Mouse (Mus musculus): ENCODE data around the gene Llgl2. TPM values are rescaled to one million over a fixed set of nuclear protein-coding genes. Genes with fewer than 3 reads are reported as not detected.
A peak's percentile ranks its signal among the peaks of the same experiment; 100 is the strongest.

Llgl2 gene
- polyA plus RNA-seq, 1 experiment from 2014 or later: 7.5 TPM

DNA sequence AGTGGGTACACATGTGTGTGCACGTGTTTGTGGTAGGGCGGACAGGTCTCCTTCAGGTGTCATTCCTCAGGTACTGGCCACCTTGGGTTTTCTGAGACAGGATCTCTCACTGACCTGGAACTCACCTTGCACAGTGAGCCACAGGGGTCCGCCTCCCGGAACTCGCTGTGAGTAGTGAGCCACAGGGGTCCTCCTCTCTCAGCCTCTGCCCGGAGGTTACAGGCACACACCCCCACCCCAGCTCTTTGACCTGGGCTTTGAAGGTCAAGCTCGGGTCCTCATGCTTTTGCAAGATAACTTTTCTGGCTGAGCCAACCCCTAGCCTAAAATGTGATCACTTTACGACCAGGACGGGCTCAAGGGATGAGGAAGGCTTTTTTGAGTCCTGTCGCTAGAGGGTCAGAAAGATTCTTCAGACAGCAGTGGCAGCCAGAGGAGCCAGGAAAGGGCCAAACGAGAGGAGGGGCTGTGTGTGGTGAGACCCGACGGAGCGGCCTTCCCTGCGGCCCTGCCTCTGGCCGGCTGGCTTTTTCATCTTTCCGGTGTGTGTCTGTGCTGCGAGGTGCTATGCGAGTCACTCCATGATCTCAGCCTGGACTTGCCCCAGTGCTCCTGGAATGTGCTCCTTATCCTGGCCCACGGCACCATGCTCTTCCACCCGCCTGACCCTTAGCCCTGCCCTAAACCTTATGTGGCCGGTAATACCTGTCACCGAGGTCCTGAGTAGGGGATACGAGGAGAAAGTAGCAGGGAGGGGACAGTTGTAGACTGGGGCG is 6.9 kb downstream of the Llgl2 start:
- Histone ChIP-seq H3K36me3 (replicated peaks) (no peaks in the 10 kb centered on the region), H3K9me3 (no peaks in the 10 kb centered on the region), H3K4me1 (peaks cover 81% of the 10 kb centered on the region), H3K27ac (peak overlapping the region; percentile 67), H3K27me3 (ENCODE audit: poor library complexity, severe bottlenecking) (peaks cover 99% of the 10 kb centered on the region), H3K4me3 (0 out of 2 replicates have a peak overlapping the region, but pooled peaks have one; percentile 12)
- no peak for DNase-seq (ENCODE audit: extremely low spot score, low spot score)
- WGBS: 22% methylated on average over 25 of the region's 25 CpGs

DNA sequence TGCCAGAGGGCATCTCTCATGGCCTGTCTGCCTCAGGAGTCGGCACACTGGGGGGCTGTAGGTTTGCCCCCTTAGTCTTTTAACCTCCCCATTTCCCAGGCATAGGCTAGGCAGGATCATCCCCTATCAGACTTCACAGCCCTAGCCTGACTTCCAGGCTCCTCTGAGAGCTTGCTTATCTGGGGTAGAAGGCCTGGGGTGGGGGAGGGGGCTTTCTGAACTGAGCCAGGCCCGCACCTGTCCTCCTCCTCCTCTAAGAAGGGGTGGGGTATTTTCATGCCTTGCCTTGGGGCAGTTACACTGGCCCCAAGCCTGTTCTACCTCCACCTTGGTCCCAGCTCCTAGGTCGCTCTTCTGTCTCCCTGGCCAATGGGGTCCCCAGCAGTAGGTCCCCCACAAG is 7.7 kb downstream of the Llgl2 start:
- no peaks in the 10 kb centered on the region for H3K9me3 ChIP-seq
- H3K4me1 ChIP-seq: peaks cover 87% of the 10 kb centered on the region
- H3K27me3 ChIP-seq (ENCODE audit: poor library complexity, severe bottlenecking): peaks cover 99% of the 10 kb centered on the region
- no peak for DNase-seq (ENCODE audit: extremely low spot score, low spot score)
- peak overlapping the region; percentile 67 for H3K27ac ChIP-seq
- no peak overlapping the region for H3K4me3 ChIP-seq
- no peaks in the 10 kb centered on the region for H3K36me3 ChIP-seq (replicated peaks)
- 33% methylated on average over 3 of the region's 3 CpGs for WGBS

DNA sequence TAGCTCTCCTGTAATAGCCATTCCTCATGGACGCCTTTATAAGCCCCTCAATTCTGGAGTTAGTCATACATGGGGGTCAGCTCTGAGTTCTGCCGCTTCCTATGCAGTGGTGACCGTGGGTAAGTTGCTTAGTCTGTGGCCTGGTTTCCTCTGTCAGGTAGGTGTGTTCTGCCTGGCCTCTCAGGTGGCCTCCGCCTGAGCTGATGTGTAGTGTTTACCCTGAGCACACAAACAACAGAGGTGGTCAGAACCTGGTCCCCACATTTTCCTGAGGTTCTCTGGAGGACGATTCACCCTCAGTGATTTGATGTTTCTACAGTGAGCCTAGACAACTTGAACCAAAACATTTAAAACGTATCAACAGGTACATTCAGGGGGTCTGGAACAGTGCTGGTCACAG is 8.2 kb downstream of the Llgl2 start:
- Histone ChIP-seq H3K4me3 (no peak overlapping the region), H3K9me3 (no peaks in the 10 kb centered on the region), H3K36me3 (replicated peaks) (no peaks in the 10 kb centered on the region), H3K27ac (peak overlapping the region; percentile 77; the same call in 1 of the 2 replicates), H3K27me3 (ENCODE audit: poor library complexity, severe bottlenecking) (peaks cover 99% of the 10 kb centered on the region), H3K4me1 (peaks cover 87% of the 10 kb centered on the region)
- 59% methylated on average over 6 of the region's 6 CpGs for WGBS
- DNase-seq (ENCODE audit: extremely low spot score, low spot score): no peak

DNA sequence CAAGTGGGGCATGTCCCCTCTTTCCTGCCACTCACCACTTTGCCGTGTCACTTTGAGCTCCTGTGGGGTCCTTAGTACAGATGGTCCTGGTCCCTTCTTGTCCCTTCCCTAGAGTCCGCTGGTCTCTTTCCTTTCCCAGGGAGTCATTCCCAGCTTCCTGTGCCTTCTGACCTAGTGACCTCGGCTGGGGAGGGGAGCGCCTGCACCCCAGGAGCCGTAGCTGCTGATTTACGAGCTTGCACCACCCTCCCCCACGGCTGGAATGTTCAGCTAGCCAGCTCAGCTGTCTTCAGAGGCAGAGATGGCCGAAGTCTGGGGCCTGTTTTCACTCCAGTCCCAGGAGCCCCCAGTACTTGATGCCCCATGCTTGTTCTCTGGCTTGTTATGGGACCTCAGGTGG is 8.7 kb downstream of the Llgl2 start:
- peaks cover 98% of the 10 kb centered on the region for H3K27me3 ChIP-seq (ENCODE audit: poor library complexity, severe bottlenecking)
- WGBS: 9% methylated on average over 8 of the region's 8 CpGs
- H3K4me1 ChIP-seq: peaks cover 85% of the 10 kb centered on the region
- peak overlapping the region; percentile 3; the same call in 1 of the 2 replicates for H3K4me3 ChIP-seq
- H3K9me3 ChIP-seq: no peaks in the 10 kb centered on the region
- H3K36me3 ChIP-seq (replicated peaks): no peaks in the 10 kb centered on the region
- peak overlapping the region; percentile 77 for H3K27ac ChIP-seq
- no peak for DNase-seq (ENCODE audit: extremely low spot score, low spot score)

DNA sequence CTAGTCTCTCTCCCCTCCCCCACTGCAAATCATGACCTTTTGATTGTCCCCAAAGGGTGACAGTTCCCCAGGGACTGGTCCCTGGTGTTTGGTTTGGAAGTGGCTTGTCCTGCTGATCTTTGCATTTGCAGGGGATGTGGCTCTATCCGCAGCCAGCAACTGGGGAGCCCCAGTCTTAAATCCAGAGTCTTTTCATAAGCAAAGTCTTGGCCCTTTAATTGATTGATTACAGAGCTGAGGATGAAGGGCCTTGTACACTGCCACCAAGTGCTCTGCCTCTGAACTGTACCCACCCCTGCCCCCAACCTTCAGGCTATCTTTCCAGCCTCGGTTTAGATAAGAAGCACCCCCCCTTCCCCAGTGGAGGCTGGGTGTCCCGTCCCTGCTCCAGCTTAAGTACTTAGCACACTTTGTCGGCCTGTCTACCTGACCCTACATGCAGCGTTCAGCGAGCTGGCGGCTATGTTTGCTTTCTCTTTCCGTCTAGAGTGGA is 9.2 kb downstream of the Llgl2 start:
- Histone ChIP-seq H3K9me3 (no peaks in the 10 kb centered on the region), H3K27ac (peak overlapping the region; percentile 77), H3K27me3 (ENCODE audit: poor library complexity, severe bottlenecking) (peaks cover 94% of the 10 kb centered on the region), H3K36me3 (replicated peaks) (no peaks in the 10 kb centered on the region), H3K4me3 (0 out of 2 replicates have a peak overlapping the region, but pooled peaks have one; percentile 3), H3K4me1 (peaks cover 85% of the 10 kb centered on the region)
- WGBS: 24% methylated on average over 8 of the region's 8 CpGs
- no peak for DNase-seq (ENCODE audit: extremely low spot score, low spot score)

DNA sequence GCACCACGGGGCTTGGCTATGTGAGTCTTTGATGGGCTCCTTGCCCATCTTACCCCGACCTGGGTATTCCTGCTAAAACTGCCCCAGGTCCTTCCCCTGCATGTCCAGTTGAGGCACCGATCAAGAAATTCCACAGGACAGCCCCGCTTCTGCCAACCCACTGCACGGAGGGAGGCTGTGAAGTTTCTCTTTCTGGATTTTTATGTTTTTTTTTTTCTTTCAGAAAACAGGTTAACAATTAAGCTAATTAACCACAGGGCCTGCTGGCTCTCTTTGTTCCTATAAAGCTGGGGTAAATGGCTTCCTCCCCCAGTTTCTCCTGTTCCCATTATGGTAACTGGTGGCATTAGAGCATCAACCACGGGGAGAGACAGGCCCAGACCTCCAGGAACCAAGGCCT is 10.2 kb downstream of the Llgl2 start:
- peak overlapping the region; percentile 74 for H3K27ac ChIP-seq
- H3K27me3 ChIP-seq (ENCODE audit: poor library complexity, severe bottlenecking): peaks cover 94% of the 10 kb centered on the region
- no peak overlapping the region; the same call in 1 of the 2 replicates for H3K4me3 ChIP-seq
- H3K36me3 ChIP-seq (replicated peaks): no peaks in the 10 kb centered on the region
- DNase-seq (ENCODE audit: extremely low spot score, low spot score): no peak
- WGBS: 57% methylated on average over 6 of the region's 6 CpGs
- peaks cover 86% of the 10 kb centered on the region for H3K4me1 ChIP-seq
- H3K9me3 ChIP-seq: no peaks in the 10 kb centered on the region

DNA sequence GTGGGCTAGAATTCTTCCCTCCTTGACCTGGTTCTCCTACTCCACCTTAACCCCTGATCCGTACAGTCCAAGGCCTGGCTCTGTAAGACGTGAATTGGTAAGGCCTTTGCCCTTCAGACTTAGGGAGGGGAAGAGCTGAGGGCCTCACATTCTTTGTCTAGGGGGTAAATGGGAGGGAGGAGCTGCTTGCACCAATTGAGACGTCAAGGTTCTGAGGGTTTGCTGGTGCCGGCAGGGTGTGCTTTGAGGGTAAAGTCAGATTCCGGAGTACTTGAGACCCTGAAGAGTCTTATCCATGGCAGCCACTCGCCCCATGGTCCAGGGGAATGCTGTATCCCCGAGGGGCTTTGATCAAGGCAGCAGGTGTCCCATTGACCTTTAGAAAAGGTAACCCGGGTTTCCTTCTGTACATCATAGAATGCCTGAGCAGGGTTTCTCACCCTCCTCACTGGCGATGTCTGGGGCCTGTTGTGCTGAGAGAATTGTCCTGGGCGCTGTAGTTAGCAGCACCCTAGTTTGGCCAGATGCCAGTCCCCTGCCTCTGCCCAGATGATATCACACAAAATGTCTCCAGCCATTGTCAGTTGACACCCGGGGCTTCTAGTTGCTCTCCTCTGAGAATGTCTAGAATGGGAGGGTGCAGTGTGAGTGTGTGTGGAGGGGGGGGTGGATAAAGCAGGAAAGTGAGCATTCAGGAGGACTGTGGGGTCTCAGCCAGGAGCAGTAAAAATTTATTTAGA is 13.0 kb downstream of the Llgl2 start:
- Histone ChIP-seq H3K9me3 (no peaks in the 10 kb centered on the region), H3K4me1 (peaks cover 78% of the 10 kb centered on the region), H3K27me3 (ENCODE audit: poor library complexity, severe bottlenecking) (peaks cover 70% of the 10 kb centered on the region), H3K36me3 (replicated peaks) (no peaks in the 10 kb centered on the region), H3K4me3 (no peak overlapping the region), H3K27ac (0 out of 2 replicates have a peak overlapping the region, but pooled peaks have one; percentile 12)
- no peak for DNase-seq (ENCODE audit: extremely low spot score, low spot score)
- WGBS: 45% methylated on average over 11 of the region's 11 CpGs

DNA sequence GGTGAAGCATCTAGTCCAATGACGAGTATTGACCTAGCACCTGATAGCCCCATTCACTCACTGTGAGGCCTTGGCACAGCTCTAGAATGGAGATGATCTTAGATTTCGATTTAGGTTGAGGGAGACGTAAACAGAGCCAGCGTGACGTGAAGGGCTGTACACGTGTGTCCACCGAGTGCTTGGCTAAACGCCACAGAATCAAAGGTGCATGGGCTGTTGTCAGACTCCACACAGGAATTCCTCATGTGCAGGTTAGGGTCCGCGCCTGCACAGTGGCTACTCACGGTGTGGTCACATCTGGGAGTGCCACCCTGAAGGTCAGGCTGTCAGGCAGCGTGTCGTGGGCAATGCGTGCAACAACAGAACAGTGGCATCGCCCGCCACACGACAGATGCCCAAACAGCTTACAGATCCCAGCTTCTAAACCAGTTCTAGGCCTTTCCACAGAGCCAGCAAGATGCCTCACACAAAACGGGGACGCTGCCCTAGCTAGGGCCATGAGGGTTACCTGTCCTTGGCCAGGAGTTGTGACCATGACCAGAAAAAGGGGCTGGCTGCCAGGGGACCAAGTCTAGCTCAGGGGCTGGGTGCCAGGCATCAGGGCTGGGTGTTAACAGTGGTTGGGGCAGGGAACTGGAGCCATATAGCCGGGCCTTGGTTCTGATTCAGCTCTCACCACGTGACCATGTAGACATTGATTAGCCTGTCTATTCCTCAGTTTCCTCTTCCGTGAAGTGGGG is 13.9 kb downstream of the Llgl2 start:
- DNase-seq (ENCODE audit: extremely low spot score, low spot score): no peak
- Histone ChIP-seq H3K4me1 (peaks cover 78% of the 10 kb centered on the region), H3K36me3 (replicated peaks) (no peaks in the 10 kb centered on the region), H3K4me3 (no peak overlapping the region), H3K9me3 (no peaks in the 10 kb centered on the region), H3K27me3 (ENCODE audit: poor library complexity, severe bottlenecking) (peaks cover 60% of the 10 kb centered on the region), H3K27ac (no peak overlapping the region)
- 93% methylated on average over 22 of the region's 22 CpGs for WGBS

DNA sequence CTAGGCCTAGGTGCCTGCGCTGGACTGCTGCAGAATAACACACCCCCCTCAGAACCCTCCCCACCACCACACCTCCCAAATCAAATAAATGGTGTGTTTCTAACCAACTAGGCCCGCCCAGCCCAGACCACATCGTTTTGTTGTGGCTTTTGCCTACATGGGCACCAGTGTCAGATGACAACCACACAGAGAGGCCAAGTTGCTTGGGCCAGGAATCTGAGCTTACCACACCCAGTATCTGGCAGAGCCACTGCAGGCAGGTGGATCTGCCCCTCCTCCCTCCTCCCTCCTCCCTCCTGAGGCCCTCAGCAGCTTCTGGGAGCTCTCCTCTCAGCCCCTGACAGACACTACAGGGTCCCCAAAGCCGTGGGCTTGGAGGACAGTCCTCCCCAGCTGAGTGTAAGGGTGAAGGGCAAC is 15.1 kb downstream of the Llgl2 start:
- Histone ChIP-seq H3K4me1 (peaks cover 78% of the 10 kb centered on the region), H3K27me3 (ENCODE audit: poor library complexity, severe bottlenecking) (peaks cover 49% of the 10 kb centered on the region)
- no peak for DNase-seq (ENCODE audit: extremely low spot score, low spot score)

DNA sequence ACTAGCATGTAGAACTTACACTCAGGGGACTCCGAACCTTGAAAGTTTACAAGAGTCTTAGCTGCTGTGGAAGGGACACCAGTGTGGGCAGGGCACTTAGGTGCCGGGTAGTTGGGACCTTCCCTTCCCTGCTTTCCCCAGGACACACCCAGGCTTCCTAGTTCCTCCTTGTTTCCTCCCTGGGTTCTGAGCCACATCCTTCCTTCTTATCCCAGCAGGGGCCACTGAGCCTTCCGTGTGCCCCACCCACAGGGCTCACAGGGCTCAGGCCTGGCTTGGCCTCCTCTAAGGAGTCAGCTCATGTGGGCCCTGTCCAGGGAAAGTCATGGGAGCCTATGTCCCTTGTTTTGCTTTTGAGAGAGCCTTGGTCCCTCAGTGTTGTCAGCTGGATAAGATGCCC is 15.9 kb downstream of the Llgl2 start:
- Histone ChIP-seq H3K27ac (peak overlapping the region; percentile 62), H3K27me3 (ENCODE audit: poor library complexity, severe bottlenecking) (peaks cover 41% of the 10 kb centered on the region), H3K36me3 (replicated peaks) (no peaks in the 10 kb centered on the region; the same call in 1 of the 2 replicates), H3K9me3 (no peaks in the 10 kb centered on the region), H3K4me3 (no peak overlapping the region), H3K4me1 (peaks cover 78% of the 10 kb centered on the region)
- 55% methylated on average over 3 of the region's 3 CpGs for WGBS
- DNase-seq (ENCODE audit: extremely low spot score, low spot score): no peak

More for the DNA sequence above, 15.1 kb downstream of the Llgl2 start:
- 52% methylated on average over 4 of the region's 4 CpGs for WGBS
- H3K27ac ChIP-seq: peak overlapping the region; percentile 62; the same call in 1 of the 2 replicates
- H3K4me3 ChIP-seq: no peak overlapping the region
- H3K36me3 ChIP-seq (replicated peaks): no peaks in the 10 kb centered on the region
- H3K9me3 ChIP-seq: no peaks in the 10 kb centered on the region

DNA sequence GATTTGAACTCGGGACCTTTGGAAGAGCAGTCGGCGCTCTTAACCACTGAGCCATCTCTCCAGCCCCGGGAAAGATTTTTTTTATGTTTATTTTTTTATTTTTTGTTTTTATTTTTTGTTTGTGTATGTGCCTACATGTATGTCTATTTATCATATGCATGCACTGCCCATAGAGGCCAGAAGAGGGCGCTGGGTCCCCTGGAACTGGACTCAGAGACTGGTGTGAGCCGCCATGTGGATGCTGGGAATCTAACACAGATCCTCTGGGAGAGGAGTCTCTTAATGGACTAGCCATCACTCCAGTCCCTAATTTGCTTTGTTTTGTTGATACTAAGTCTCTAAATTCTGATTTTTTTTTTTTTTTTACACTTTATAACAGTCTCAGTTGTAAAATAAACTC is 17.2 kb downstream of the Llgl2 start:
- no peak overlapping the region for H3K27ac ChIP-seq
- peaks cover 12% of the 10 kb centered on the region; the same call in 1 of the 2 replicates for H3K36me3 ChIP-seq (replicated peaks)
- 84% methylated on average over 6 of the region's 6 CpGs for WGBS
- H3K4me3 ChIP-seq: no peak overlapping the region
- peaks cover 7% of the 10 kb centered on the region; the same call in 1 of the 2 replicates for H3K9me3 ChIP-seq
- no peak for DNase-seq (ENCODE audit: extremely low spot score, low spot score)
- peaks cover 65% of the 10 kb centered on the region for H3K4me1 ChIP-seq
- H3K27me3 ChIP-seq (ENCODE audit: poor library complexity, severe bottlenecking): peaks cover 28% of the 10 kb centered on the region

DNA sequence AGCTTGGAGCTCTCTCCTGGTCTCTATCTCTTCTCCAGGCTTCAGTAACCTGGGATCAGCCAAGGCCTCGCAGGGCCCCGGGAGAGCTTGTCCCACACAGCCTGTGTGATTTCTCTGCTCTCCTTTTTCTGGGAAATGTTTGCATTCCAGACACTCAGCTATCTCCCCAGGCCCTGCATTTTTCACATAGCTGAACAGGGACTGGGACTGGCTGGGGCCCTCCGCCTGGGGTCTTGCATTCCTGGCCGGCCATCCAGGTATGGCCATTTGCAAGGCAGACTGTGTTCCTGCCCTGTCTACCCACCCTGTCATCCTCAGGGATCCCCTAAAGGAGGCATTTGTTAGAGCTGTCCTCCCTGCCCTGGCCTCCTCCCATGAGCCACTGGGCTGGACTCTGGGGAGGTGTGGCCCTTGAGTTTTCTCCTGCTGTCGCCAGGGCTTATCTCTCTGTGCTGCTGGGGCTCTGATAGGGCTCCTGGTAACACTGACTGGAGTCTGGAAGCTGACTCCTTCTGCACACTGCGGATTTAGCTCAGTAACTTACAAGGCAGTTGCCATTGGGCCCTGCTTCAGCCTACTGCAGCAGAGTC is 18.2 kb downstream of the Llgl2 start:
- WGBS: 18% methylated on average over 6 of the region's 6 CpGs
- H3K4me1 ChIP-seq: peaks cover 55% of the 10 kb centered on the region

More for the DNA sequence above, 18.2 kb downstream of the Llgl2 start:
- peak; percentile 41 for DNase-seq (ENCODE audit: extremely low spot score, low spot score)
- peak overlapping the region; percentile 6 for H3K4me3 ChIP-seq
- peaks cover 7% of the 10 kb centered on the region; the same call in 1 of the 2 replicates for H3K9me3 ChIP-seq
- H3K27me3 ChIP-seq (ENCODE audit: poor library complexity, severe bottlenecking): peaks cover 18% of the 10 kb centered on the region; the same call in 1 of the 2 replicates
- H3K36me3 ChIP-seq (replicated peaks): peaks cover 12% of the 10 kb centered on the region; the same call in 1 of the 2 replicates
- peak overlapping the region; percentile 81 for H3K27ac ChIP-seq
